Mouse (Mus musculus) lung, postnatal 0 days (tissue): ENCODE measurements at regions not wholly inside any gene's neighbourhood (a gene's known extent, or its start where the extent isn't known, plus 50 kb on each side); places are given as distances from the start of the nearest gene placed in this dataset.

Experiments
- CTCF ChIP-seq: IDR thresholded peaks from 2 replicates; pipeline ENCODE4 v1.5.1; 2016; ENCODE audit warnings: antibody characterized with exemption, mild to moderate bottlenecking
- EP300 ChIP-seq: IDR thresholded peaks from 2 replicates; pipeline ENCODE4 v1.6.1; 2016; ENCODE audit warnings: antibody characterized with exemption, mild to moderate bottlenecking, control low read depth

DNA sequence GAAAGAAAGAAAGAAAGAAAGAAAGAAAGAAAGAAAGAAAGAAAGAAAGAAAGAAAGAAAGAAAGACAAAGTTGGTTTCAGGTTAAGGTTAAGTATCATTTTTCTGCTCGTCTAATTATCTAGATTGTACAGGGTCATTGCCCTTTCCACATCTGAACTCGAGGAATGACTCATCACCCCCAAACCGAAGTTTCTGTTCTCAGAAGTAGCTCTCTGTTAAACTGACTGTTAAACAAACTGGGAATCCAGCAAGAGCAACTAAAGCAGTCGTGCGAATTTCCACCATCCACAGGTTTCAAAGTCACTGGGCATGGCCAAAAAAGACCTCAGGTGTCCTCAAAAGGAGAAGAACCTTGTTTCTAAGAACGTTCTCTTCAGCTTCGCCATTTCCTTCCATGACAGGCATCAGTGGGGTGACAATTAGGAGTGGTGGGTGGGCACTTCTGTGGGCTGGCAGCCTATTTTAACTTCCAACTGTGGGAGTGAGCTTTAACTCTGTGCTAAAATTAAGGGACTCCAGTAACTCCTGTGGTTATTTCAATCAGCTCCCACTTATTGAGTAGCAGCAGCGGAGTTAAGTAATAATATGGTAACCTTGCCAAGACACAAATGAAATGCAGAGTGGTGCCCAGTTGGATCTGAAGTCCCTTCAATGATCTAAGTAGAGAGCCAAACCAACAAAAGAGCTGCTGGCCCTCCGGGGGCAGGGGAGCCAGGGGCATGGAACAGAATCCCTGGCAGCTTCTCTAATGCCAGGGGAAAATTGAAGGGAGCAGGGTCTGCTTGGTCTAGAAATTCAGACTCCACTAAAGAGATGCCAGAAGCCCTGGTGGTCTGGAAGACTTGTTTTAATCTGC is 470.5 kb upstream of the Smim15 start:
- no peak for TF ChIP-seq EP300
- TF ChIP-seq CTCF, result no peak
